Mouse (Mus musculus) intestine, embryonic 14.5 days (tissue): Measurements from ENCODE around the gene Cacna1s. TPM values are rescaled to one million over a fixed set of nuclear protein-coding genes. Genes with fewer than 3 reads are reported as not detected.
A peak's percentile ranks its signal among the peaks of the same experiment; 100 is the strongest.

ENCODE experiments used
- ATAC-seq: fragments of 200-750 bp; cut with Nextera tagmentation; replicated peaks from 2 replicates; pipeline ENCODE4 v1.8.0; 2017; ENCODE audit warnings: low read depth, moderate number of reproducible peaks, moderate TSS enrichment, moderate library complexity; ENCODE audit not compliant: low FRiP score, low TSS enrichment
- DNase-seq: peaks from one replicate; pipeline ENCODE4 v3.0.0-alpha.2; 2018; ENCODE audit warnings: low spot score
- H3K27ac ChIP-seq: fragments of 300-500 bp; sonication (generic); 2 replicates; pipeline ENCODE4 v1.5.1; 2014; ENCODE audit warnings: low read depth, mild to moderate bottlenecking, control low read depth
- H3K27me3 ChIP-seq: fragments of 300-500 bp; sonication (generic); replicated peaks from 2 replicates; pipeline ENCODE4 v1.6.1; 2014; ENCODE audit warnings: low read length, control low read depth; ENCODE audit not compliant: control insufficient read depth, insufficient read depth
- H3K36me3 ChIP-seq: fragments of 300-500 bp; sonication (generic); 2 replicates; pipeline ENCODE4 v1.6.1; 2014; ENCODE audit warnings: low read length, control low read depth; ENCODE audit not compliant: control insufficient read depth, insufficient read depth
- H3K4me1 ChIP-seq: fragments of 300-500 bp; sonication (generic); replicated peaks from 2 replicates; pipeline ENCODE4 v1.6.1; 2014; ENCODE audit warnings: low read length, control low read depth, mixed read lengths; ENCODE audit not compliant: control insufficient read depth, insufficient read depth
- H3K4me2 ChIP-seq: fragments of 300-500 bp; sonication (generic); 2 replicates; pipeline ENCODE4 v1.6.1; 2014; ENCODE audit warnings: low read length
- H3K4me3 ChIP-seq: fragments of 300-500 bp; sonication (generic); 2 replicates; pipeline ENCODE4 v1.5.1; 2014; ENCODE audit warnings: low read depth, low read length, control low read depth, mixed read lengths
- H3K9ac ChIP-seq: fragments of 300-500 bp; sonication (generic); 2 replicates; pipeline ENCODE4 v1.6.1; 2014; ENCODE audit warnings: mild to moderate bottlenecking, low read length
- H3K9me3 ChIP-seq: fragments of 300-500 bp; sonication (generic); 2 replicates; pipeline ENCODE4 v1.6.1; 2016; ENCODE audit warnings: low read length, control low read depth; ENCODE audit not compliant: control insufficient read depth
- WGBS: fragments of 180-500 bp; shearing (Covaris S2); extraction: QIAGEN DNeasy Blood & Tissue Kit; methylation state at CpG from one replicate; pipeline ENCODE4 v1.1.7; 2014; 5-methylcytosine and 5-hydroxymethylcytosine counted together
- polyA plus RNA-seq: library from polyadenylated mRNA; unstranded; fragments of >200 nt; fragmentation: Nextera tagmentation; extraction: Ambion mirVana; gene quantifications from 2 replicates; pipeline ENCODE4 v1.2.1, GENCODE M21; 2014

Cacna1s gene
- polyA plus RNA-seq, 1 experiment from 2014 or later, result 0.08 TPM

DNA sequence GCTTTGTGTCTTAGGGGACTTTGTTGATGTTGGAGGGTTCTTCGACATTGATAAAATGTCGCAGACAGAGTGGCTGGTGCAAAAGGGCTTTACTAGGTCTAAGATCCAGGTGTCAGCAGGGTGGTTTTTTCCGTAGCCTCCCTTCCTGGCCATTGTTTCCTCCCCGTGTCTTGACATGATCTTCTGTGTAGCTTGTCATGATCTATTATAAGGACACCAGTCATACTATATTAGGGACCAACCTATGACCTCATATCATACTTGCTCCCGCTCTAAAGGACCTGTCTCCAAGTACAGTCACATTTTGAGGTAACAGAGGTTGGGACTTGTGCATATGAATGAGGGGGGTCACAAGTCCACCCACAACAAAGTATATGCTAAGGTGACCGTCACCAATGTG, 108.4 kb downstream of the Cacna1s start:
- Histone ChIP-seq H3K9ac (no peak overlapping the region), H3K27me3 (no peaks in the 10 kb centered on the region), H3K4me2 (no peak overlapping the region), H3K9me3 (no peaks in the 10 kb centered on the region), H3K4me1 (no peaks in the 10 kb centered on the region), H3K27ac (no peak overlapping the region), H3K4me3 (no peak overlapping the region), H3K36me3 (peaks cover 83% of the 10 kb centered on the region)
- no peak for DNase-seq
- ATAC-seq, result no peak
- WGBS, result 86% methylated on average over 6 of the region's 6 CpGs

DNA sequence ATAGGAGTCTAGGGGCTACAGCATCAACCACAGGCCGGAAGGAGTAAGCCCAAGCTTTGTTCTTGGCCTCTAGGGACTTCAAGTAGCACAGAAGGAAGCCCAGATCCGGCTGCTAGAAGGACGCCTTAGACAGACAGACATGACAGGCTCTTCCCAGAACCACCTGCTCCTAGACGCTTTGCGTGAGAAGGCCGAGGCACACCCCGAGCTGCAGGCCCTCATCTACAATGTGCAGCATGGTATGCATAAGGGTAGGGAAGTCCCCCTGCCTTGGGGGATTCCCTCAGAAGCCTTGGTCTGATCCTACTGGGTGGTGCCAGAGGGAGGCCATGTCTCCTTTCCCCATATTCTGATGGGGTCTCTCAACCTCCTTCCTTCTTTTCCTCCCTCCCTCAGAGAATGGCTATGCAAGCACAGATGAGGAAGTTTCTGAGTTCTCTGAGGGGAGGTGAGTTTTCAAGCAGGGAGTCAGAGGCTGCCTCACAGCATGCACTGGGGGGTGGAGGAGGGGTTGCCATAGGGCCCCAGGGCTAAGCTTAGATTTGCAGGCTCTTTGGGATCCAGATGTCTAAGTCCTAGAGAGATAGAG, 108.9 kb downstream of the Cacna1s start:
- H3K4me2 ChIP-seq, result no peak overlapping the region
- no peak for ATAC-seq
- no peak overlapping the region for H3K4me3 ChIP-seq
- H3K4me1 ChIP-seq, result no peaks in the 10 kb centered on the region
- WGBS, result 85% methylated on average over 7 of the region's 7 CpGs
- H3K36me3 ChIP-seq, result peaks cover 79% of the 10 kb centered on the region
- H3K9ac ChIP-seq, result no peak overlapping the region
- no peak for DNase-seq
- no peaks in the 10 kb centered on the region for H3K9me3 ChIP-seq
- H3K27ac ChIP-seq, result no peak overlapping the region
- H3K27me3 ChIP-seq, result no peaks in the 10 kb centered on the region

DNA sequence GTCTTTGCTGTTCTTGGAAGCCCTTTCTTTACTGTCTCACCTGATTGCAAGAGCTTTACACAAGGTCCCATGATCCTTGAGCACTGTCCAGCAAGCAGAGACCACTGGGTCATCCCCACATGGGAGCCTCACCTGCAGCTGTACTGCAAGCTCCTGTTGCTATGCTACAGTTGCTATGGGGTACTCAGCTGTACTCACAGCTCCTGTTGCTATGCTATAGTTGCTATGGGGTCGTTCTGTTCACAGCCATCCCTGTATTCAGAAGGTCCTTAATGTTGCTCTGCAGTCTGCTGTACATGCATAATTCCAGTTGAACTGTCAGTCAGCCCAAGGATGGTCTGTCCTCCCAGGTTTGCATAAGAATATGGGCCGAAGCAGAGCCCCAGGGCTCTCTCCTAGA, 112.9 kb downstream of the Cacna1s start:
- ATAC-seq, result no peak
- no peaks in the 10 kb centered on the region for H3K4me1 ChIP-seq
- H3K9ac ChIP-seq, result no peak overlapping the region
- H3K4me3 ChIP-seq, result no peak overlapping the region
- no peak overlapping the region for H3K4me2 ChIP-seq
- no peaks in the 10 kb centered on the region for H3K9me3 ChIP-seq
- no peak for DNase-seq
- H3K36me3 ChIP-seq, result peaks cover 57% of the 10 kb centered on the region
- 81% methylated on average over 2 of the region's 2 CpGs for WGBS
- no peak overlapping the region for H3K27ac ChIP-seq
- H3K27me3 ChIP-seq, result no peaks in the 10 kb centered on the region

DNA sequence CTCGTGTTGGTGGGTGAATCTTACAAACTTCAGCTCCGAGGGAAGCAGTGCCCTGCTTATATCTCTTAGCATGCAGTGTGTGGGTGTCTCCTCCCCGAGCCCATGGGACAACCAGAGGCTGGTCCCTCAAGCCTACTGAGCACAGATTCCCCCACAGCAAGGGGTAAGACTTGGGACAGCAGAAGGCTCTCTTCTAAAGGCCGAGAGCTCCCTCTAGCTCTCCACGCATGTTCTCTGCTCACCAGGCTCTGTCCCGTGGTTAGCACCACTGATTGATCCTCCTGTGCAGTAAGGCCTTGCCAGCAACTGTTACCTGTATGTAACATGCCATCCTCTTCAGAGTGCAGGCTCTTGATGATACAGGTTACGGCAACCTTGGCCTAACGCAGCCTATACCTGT, 115.1 kb downstream of the Cacna1s start:
- no peak overlapping the region for H3K27ac ChIP-seq
- 74% methylated on average over 8 of the region's 8 CpGs for WGBS
- peaks cover 53% of the 10 kb centered on the region for H3K36me3 ChIP-seq
- 0 out of 2 replicates have a peak, but pooled peaks cover 3% of the 10 kb centered on the region for H3K4me1 ChIP-seq
- H3K4me2 ChIP-seq, result no peak overlapping the region
- no peak overlapping the region for H3K9ac ChIP-seq
- no peaks in the 10 kb centered on the region for H3K9me3 ChIP-seq
- no peak for ATAC-seq
- DNase-seq, result peak; percentile 63
- H3K4me3 ChIP-seq, result no peak overlapping the region
- H3K27me3 ChIP-seq, result no peaks in the 10 kb centered on the region

Other genes with a start within 250 kb of the Cacna1s start
- 92.9 and 105 TPM in 2 replicates for gene Lad1, start 234.2 kb upstream of the Cacna1s start, polyA plus RNA-seq
- 11.1 and 13.2 TPM in 2 replicates for gene Tnnt2, start 216.4 kb upstream of the Cacna1s start, polyA plus RNA-seq
- gene Pkp1, start 133.5 kb upstream of the Cacna1s start, polyA plus RNA-seq, result 0.08 TPM in 1 of 2 replicates, not detected in the other
- gene Igfn1, start 46.4 kb upstream of the Cacna1s start, polyA plus RNA-seq, result not detected in 2 replicates
- 90.6 and 99.5 TPM in 2 replicates for gene Tmem9, start 44.6 kb upstream of the Cacna1s start, polyA plus RNA-seq
- 0.35 TPM in 1 of 2 replicates, not detected in the other for gene Ascl5, start 1.9 kb upstream of the Cacna1s start, polyA plus RNA-seq
- 5.1 and 5.6 TPM in 2 replicates for gene Kif21b, start 78.6 kb downstream of the Cacna1s start, polyA plus RNA-seq
- gene Mroh3, start 160.1 kb downstream of the Cacna1s start, polyA plus RNA-seq, result 0.91 and 1.1 TPM in 2 replicates
- 30.9 and 32.5 TPM in 2 replicates for gene Inava, start 181.5 kb downstream of the Cacna1s start, polyA plus RNA-seq
- not detected in 2 replicates for gene Gpr25, start 208.1 kb downstream of the Cacna1s start, polyA plus RNA-seq